Mouse (Mus musculus): Measurements from ENCODE around the gene Cox7a2l. TPM values are rescaled to one million over a fixed set of nuclear protein-coding genes. Genes with fewer than 3 reads are reported as not detected.

Gene Cox7a2l
- polyA plus RNA-seq, 1 experiment from 2014 or later: 77.5 TPM

Other genes with a start within 250 kb of the Cox7a2l start
- 5.4 and 7.1 TPM in 2 replicates for gene Eml4, start 166.4 kb downstream of the Cox7a2l start, polyA plus RNA-seq (2015; fragmentation: Nextera tagmentation; extraction: Ambion mirVana)
- 0.03 TPM in 1 of 2 replicates, not detected in the other for gene Kcng3, start 114.6 kb upstream of the Cox7a2l start, polyA plus RNA-seq (2015; fragmentation: Nextera tagmentation; extraction: Ambion mirVana)
- gene Mta3, start 188.8 kb upstream of the Cox7a2l start, polyA plus RNA-seq (2015; fragmentation: Nextera tagmentation; extraction: Ambion mirVana): 44.1 and 50.4 TPM in 2 replicates

Measured in liver, embryonic 13.5 days (tissue).